Mouse (Mus musculus) limb, embryonic 14.5 days (tissue): Measurements from ENCODE around the gene Dip2c. TPM values are rescaled to one million over a fixed set of nuclear protein-coding genes. Genes with fewer than 3 reads are reported as not detected.

ENCODE experiments used
- ATAC-seq: fragments of 200-750 bp; cut with Nextera tagmentation; 2 replicates; pipeline ENCODE4 v1.8.0; 2017; ENCODE audit warnings: low read depth, moderate number of reproducible peaks, moderate TSS enrichment; ENCODE audit not compliant: low FRiP score
- DNase-seq: peaks from one replicate; pipeline ENCODE4 v3.0.0-alpha.2; 2015; ENCODE audit warnings: low spot score
- H3K27ac ChIP-seq: fragments of 300-500 bp; sonication (generic); replicated peaks from 2 replicates; pipeline ENCODE4 v1.5.1; 2014; ENCODE audit warnings: low read depth, mild to moderate bottlenecking, low read length, moderate library complexity, mixed read lengths
- H3K27me3 ChIP-seq: fragments of 300-500 bp; sonication (generic); 2 replicates; pipeline ENCODE4 v1.6.1; 2014; ENCODE audit warnings: low read length, mixed read lengths; ENCODE audit not compliant: control insufficient read depth, insufficient read depth
- H3K36me3 ChIP-seq: fragments of 300-500 bp; sonication (generic); 2 replicates; pipeline ENCODE4 v1.6.1; 2014; ENCODE audit warnings: mild to moderate bottlenecking, low read length, moderate library complexity, mixed read lengths; ENCODE audit not compliant: control insufficient read depth, insufficient read depth
- H3K4me1 ChIP-seq: fragments of 300-500 bp; sonication (generic); 2 replicates; pipeline ENCODE4 v1.6.1; 2014; ENCODE audit warnings: antibody characterized with exemption, low read length, mixed read lengths; ENCODE audit not compliant: control insufficient read depth, insufficient read depth
- H3K4me2 ChIP-seq: fragments of 300-500 bp; sonication (generic); replicated peaks from 2 replicates; pipeline ENCODE4 v1.6.1; 2014; ENCODE audit warnings: low read depth, mild to moderate bottlenecking, low read length, moderate library complexity; ENCODE audit not compliant: severe bottlenecking
- H3K4me3 ChIP-seq: fragments of 300-500 bp; sonication (generic); replicated peaks from 2 replicates; pipeline ENCODE4 v1.5.1; 2014; ENCODE audit warnings: low read length
- H3K9ac ChIP-seq: fragments of 300-500 bp; sonication (generic); 2 replicates; pipeline ENCODE4 v1.6.1; 2014; ENCODE audit warnings: mild to moderate bottlenecking, low read depth, low read length, moderate library complexity; ENCODE audit not compliant: severe bottlenecking
- H3K9me3 ChIP-seq: fragments of 300-500 bp; sonication (generic); 2 replicates; pipeline ENCODE4 v1.6.1; 2016; ENCODE audit warnings: low read length; ENCODE audit not compliant: control insufficient read depth
- POLR2A ChIP-seq: fragments of 200-500 bp; IDR thresholded peaks from 2 replicates; pipeline ENCODE4 v1.8.0; 2012; ENCODE audit warnings: inconsistent platforms, mild to moderate bottlenecking, moderate library complexity, borderline replicate concordance; ENCODE audit not compliant: insufficient read depth, insufficient read length; ENCODE audit errors: extremely low read depth
- WGBS: fragments of 180-500 bp; shearing (Covaris S2); extraction: QIAGEN DNeasy Blood & Tissue Kit; methylation state at CpG from one replicate; pipeline ENCODE4 v1.1.7; 2014; 5-methylcytosine and 5-hydroxymethylcytosine counted together
- polyA plus RNA-seq, 2 experiments: library from polyadenylated mRNA; depleted of rRNA in 1 of 2; stranded (reverse) in 1 of 2; unstranded in 1 of 2; fragments of >200 nt; fragmentation: Nextera tagmentation in 1 of 2; extraction: Ambion mirVana in 1 of 2; gene quantifications; 2 replicates each; pipeline versions ENCODE4 v1.2.1 to v1.2.3; 2012 to 2014

Gene Dip2c
- polyA plus RNA-seq, 2 experiments = 11.1 to 11.5 TPM

DNA sequence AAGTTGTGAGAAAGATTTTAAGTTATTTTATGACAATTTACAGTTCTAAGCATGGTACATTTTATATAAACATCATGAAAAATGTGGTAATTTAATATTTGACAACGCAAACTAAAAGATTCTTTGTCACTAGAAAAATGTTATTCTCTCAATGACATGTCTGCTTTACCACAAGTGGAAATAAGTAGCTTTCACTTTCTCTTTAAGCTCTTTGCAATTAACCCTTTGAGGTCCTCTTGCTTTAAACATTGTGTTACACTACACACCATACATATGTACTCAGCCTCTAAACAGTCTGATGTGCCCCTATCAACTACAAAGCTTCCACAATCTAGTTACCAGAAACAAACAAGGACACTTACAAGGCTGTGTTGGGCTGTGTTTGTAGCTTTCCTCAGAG, 153.6 kb downstream of the Dip2c start:
- Histone ChIP-seq H3K9ac (no peak overlapping the region), H3K4me2 (no peak overlapping the region), H3K4me1 (no peaks in the 10 kb centered on the region), H3K9me3 (no peaks in the 10 kb centered on the region), H3K4me3 (no peak overlapping the region), H3K36me3 (no peaks in the 10 kb centered on the region), H3K27me3 (no peaks in the 10 kb centered on the region), H3K27ac (no peak overlapping the region)
- DNase-seq (no peak), ATAC-seq (no peak)
- 83% methylated on average over 1 of the region's 1 CpGs for WGBS
- TF ChIP-seq POLR2A = no peak

DNA sequence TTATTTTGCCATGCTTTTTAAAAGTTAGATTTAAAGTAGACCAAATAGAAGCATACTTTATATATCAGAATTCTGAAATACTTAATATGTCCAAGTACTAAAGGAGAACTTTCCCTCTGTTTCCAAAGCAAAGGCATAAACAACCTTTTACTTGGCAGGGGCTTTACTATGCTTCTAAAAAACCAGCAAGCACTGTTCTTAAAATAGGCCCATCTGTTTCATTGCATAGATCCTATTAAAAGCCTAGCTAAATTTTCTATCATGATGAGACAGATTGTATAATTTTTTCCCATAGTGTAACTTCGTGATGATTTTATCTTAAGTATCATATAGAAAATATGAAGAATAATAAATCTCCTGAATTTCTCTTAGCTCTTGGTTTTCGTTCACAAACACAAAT, 154.4 kb downstream of the Dip2c start:
- WGBS = 94% methylated on average over 2 of the region's 2 CpGs
- Histone ChIP-seq H3K4me3 (no peak overlapping the region), H3K27me3 (no peaks in the 10 kb centered on the region), H3K4me1 (no peaks in the 10 kb centered on the region), H3K36me3 (no peaks in the 10 kb centered on the region), H3K4me2 (no peak overlapping the region), H3K9ac (no peak overlapping the region), H3K27ac (no peak overlapping the region), H3K9me3 (no peaks in the 10 kb centered on the region)
- no peak for TF ChIP-seq POLR2A
- no peak for ATAC-seq
- DNase-seq = no peak

DNA sequence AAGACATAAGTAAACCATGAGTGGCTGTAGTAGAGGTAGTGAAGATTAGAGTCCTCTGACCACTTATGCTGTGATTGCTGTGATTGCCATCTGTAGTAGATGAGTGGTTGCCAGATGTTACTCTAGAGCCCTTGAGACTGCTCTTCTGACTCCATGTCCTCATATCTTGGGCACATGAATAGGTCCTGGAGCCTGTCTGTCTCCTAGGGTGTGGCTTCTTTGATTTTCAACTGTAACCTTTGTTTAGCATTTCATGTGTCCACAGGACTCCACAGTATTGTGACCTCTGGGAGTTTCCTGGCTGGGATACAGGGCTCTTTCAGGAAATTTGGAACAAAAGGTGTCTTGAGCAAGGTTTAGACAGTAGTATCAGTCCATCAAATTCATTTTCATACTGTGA, 155.1 kb downstream of the Dip2c start:
- Histone ChIP-seq H3K9ac (no peak overlapping the region), H3K27ac (no peak overlapping the region), H3K36me3 (no peaks in the 10 kb centered on the region), H3K4me3 (no peak overlapping the region), H3K9me3 (no peaks in the 10 kb centered on the region), H3K4me1 (no peaks in the 10 kb centered on the region), H3K4me2 (no peak overlapping the region), H3K27me3 (no peaks in the 10 kb centered on the region)
- no peak for DNase-seq
- TF ChIP-seq POLR2A = no peak
- ATAC-seq = no peak

DNA sequence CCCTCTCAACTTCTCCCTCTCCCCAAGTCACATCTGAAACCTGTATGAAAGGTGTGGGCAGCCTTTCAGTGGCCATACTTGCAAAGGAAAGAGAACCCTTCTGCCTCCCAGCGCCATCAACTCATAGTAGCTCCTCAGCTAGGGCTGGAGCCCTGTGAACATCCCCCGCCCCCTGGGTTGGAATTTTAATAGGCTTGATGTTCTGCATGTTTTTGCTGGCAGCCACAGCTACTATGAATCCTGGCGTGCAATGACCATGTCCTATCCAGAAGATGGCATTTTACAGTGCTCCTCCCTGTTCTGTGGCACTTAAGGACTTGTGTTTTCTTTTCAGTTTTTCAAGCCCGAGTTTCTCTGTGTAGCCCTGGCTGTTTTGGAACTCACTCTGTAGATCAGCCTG, 166.7 kb downstream of the Dip2c start:
- DNase-seq = no peak
- Histone ChIP-seq H3K27me3 (no peaks in the 10 kb centered on the region), H3K27ac (no peak overlapping the region), H3K36me3 (no peaks in the 10 kb centered on the region), H3K9me3 (no peaks in the 10 kb centered on the region), H3K4me1 (no peaks in the 10 kb centered on the region), H3K4me2 (no peak overlapping the region), H3K4me3 (no peak overlapping the region), H3K9ac (no peak overlapping the region)
- ATAC-seq = no peak
- no peak for TF ChIP-seq POLR2A
- WGBS = 80% methylated on average over 4 of the region's 4 CpGs

GRCm38 (mm10) chr13:9445533-9446294, 169.4 kb downstream of the Dip2c start:
- H3K9me3 ChIP-seq = no peaks in the 10 kb centered on the region
- no peak for DNase-seq
- H3K4me2 ChIP-seq = no peak overlapping the region
- no peak overlapping the region for H3K4me3 ChIP-seq
- no peaks in the 10 kb centered on the region for H3K36me3 ChIP-seq
- no peaks in the 10 kb centered on the region for H3K4me1 ChIP-seq
- H3K9ac ChIP-seq = no peak overlapping the region
- 84% methylated on average over 6 of the region's 6 CpGs for WGBS
- no peak for TF ChIP-seq POLR2A
- no peaks in the 10 kb centered on the region for H3K27me3 ChIP-seq
- no peak for ATAC-seq
- H3K27ac ChIP-seq = no peak overlapping the region
